8 mouse cellular contexts compared by ENCODE assay signal in genomic region chr7:90059629-90060301, GRCm38 (mm10).
DNase-seq lines count a peak whose midpoint lies in the region; ATAC-seq and TF ChIP-seq lines count a peak whose summit lies in the region.

No protein-coding gene starts in this region.

- 40% methylated on average over 6 of the region's 6 CpGs for WGBS in heart, postnatal 0 days
- WGBS in limb, embryonic 13.5 days, result 54% methylated on average over 6 of the region's 6 CpGs
- 84% methylated on average over 6 of the region's 6 CpGs for WGBS in forebrain, embryonic 13.5 days

- TF ChIP-seq CTCF in MEL (IDR thresholded peaks at IDR 0.05 in 2 of 3, conservative IDR thresholded peaks at IDR 0.05 in 1 of 3; ENCODE audit: control insufficient read depth in 1 of 3, insufficient read depth in 1 of 3, low read depth in 2 of 3, low read length in 3 of 3, poor library complexity in 1 of 3, severe bottlenecking in 1 of 3), result no peak
- TF ChIP-seq CTCF in heart, postnatal 0 days (IDR thresholded peaks at IDR 0.05; ENCODE audit: low read depth), result no peak

- H3K4me2 ChIP-seq in heart, postnatal 0 days (ENCODE audit: low read depth, low read length), result 0 out of 2 replicates have a peak overlapping the region, but pooled peaks have one; percentile 24
- H3K4me2 ChIP-seq in limb, embryonic 13.5 days (replicated peaks), result peak overlapping the region; percentile 41
- H3K4me2 ChIP-seq in forebrain, embryonic 13.5 days, result no peak overlapping the region

- no peak for TF ChIP-seq EP300 in MEL (IDR thresholded peaks at IDR 0.05; ENCODE audit: low read depth in 1 of 2, low read length in 2 of 2)
- no peak for TF ChIP-seq EP300 in heart, postnatal 0 days (IDR thresholded peaks at IDR 0.05; ENCODE audit: low read depth)

- peak; percentile 37 to 51 for DNase-seq in frontal cortex, postnatal 36 days (ENCODE audit: low spot score in 2 of 2)
- no peak for DNase-seq in frontal cortex, postnatal 14 days (ENCODE audit: low spot score in 2 of 2)
- peak; percentile 58 for DNase-seq in MEL (ENCODE audit: low read depth, low spot score)
- DNase-seq in heart, postnatal 0 days (ENCODE audit: low spot score), result no peak
- DNase-seq in cerebellum, postnatal 10 days, result no peak

- no peak for TF ChIP-seq POLR2A in MEL (IDR thresholded peaks at IDR 0.05; ENCODE audit: control insufficient read depth in 1 of 2, insufficient read depth in 1 of 2, low read depth in 1 of 2, low read length in 2 of 2, poor library complexity in 1 of 2)

- peak; percentile 41; the same call in 1 of the 2 replicates for ATAC-seq in heart, postnatal 0 days (ENCODE audit: insufficient read depth, low read depth)
- peak; percentile 86 for ATAC-seq in limb, embryonic 13.5 days (ENCODE audit: low FRiP score, low read depth)
- peak; percentile 72 for ATAC-seq in neutrophil, adult 5-6 weeks (ENCODE audit: extremely low read depth, insufficient number of reproducible peaks, low FRiP score, poor library complexity, severe bottlenecking)
- ATAC-seq in forebrain, embryonic 13.5 days, result no peak

- peaks cover 23 to 53% of the 10 kb centered on the region in 2 experiments for H3K4me1 ChIP-seq in MEL (ENCODE audit: control insufficient read depth in 1 of 2, insufficient read depth in 2 of 2, low read length in 2 of 2)
- peaks cover 15% of the 10 kb centered on the region for H3K4me1 ChIP-seq in heart, postnatal 0 days (ENCODE audit: control insufficient read depth, insufficient read depth)
- peaks cover 36% of the 10 kb centered on the region for H3K4me1 ChIP-seq in limb, embryonic 13.5 days
- no peaks in the 10 kb centered on the region for H3K4me1 ChIP-seq in forebrain, embryonic 13.5 days

- H3K27me3 ChIP-seq in MEL (ENCODE audit: control insufficient read depth in 1 of 2, insufficient read depth in 2 of 2, low read length in 2 of 2), result no peaks in the 10 kb centered on the region
- no peaks in the 10 kb centered on the region for H3K27me3 ChIP-seq in heart, postnatal 0 days (ENCODE audit: control insufficient read depth, insufficient read depth, low read length)
- no peaks in the 10 kb centered on the region for H3K27me3 ChIP-seq in limb, embryonic 13.5 days
- no peaks in the 10 kb centered on the region for H3K27me3 ChIP-seq in forebrain, embryonic 13.5 days

- H3K27ac ChIP-seq in MEL (ENCODE audit: control insufficient read depth, low read depth, low read length), result peak overlapping the region; percentile 70
- H3K27ac ChIP-seq in heart, postnatal 0 days (ENCODE audit: low read depth), result peak overlapping the region; percentile 64
- peak overlapping the region; percentile 73 for H3K27ac ChIP-seq in limb, embryonic 13.5 days
- H3K27ac ChIP-seq in forebrain, embryonic 13.5 days, result no peak overlapping the region

- peak overlapping the region; percentile 28 to 38; a peak in 3 of 4 replicates for H3K4me3 ChIP-seq in MEL (ENCODE audit: control insufficient read depth in 1 of 2, insufficient read depth in 1 of 2, low read depth in 2 of 2, low read length in 2 of 2)
- H3K4me3 ChIP-seq in heart, postnatal 0 days (ENCODE audit: low read depth, low read length), result no peak overlapping the region
- H3K4me3 ChIP-seq in limb, embryonic 13.5 days, result no peak overlapping the region
- no peak overlapping the region for H3K4me3 ChIP-seq in forebrain, embryonic 13.5 days

- peak overlapping the region; percentile 41 for H3K9ac ChIP-seq in MEL (ENCODE audit: control insufficient read depth, low read depth, low read length, poor library complexity, severe bottlenecking)
- H3K9ac ChIP-seq in heart, postnatal 0 days (replicated peaks; ENCODE audit: low read depth, low read length), result no peak overlapping the region
- no peak overlapping the region for H3K9ac ChIP-seq in limb, embryonic 13.5 days
- no peak overlapping the region for H3K9ac ChIP-seq in forebrain, embryonic 13.5 days

- no peak for TF ChIP-seq RAD21 in MEL (IDR thresholded peaks at IDR 0.05; ENCODE audit: low read depth, low read length)

- peaks cover 0 to 49% of the 10 kb centered on the region in 2 experiments; a peak in 2 of 4 replicates for H3K36me3 ChIP-seq in MEL (ENCODE audit: control insufficient read depth in 1 of 2, insufficient read depth in 2 of 2, low read length in 2 of 2)
- no peaks in the 10 kb centered on the region for H3K36me3 ChIP-seq in heart, postnatal 0 days (replicated peaks; ENCODE audit: control insufficient read depth, insufficient read depth, low read length)
- H3K36me3 ChIP-seq in limb, embryonic 13.5 days, result no peaks in the 10 kb centered on the region
- no peaks in the 10 kb centered on the region for H3K36me3 ChIP-seq in forebrain, embryonic 13.5 days (ENCODE audit: poor library complexity, severe bottlenecking)

- no peaks in the 10 kb centered on the region for H3K9me3 ChIP-seq in MEL (replicated peaks; ENCODE audit: insufficient read depth, low read length)
- H3K9me3 ChIP-seq in heart, postnatal 0 days (replicated peaks; ENCODE audit: control insufficient read depth, low read length), result no peaks in the 10 kb centered on the region
- H3K9me3 ChIP-seq in limb, embryonic 13.5 days, result no peaks in the 10 kb centered on the region
- H3K9me3 ChIP-seq in forebrain, embryonic 13.5 days (replicated peaks), result no peaks in the 10 kb centered on the region

- no peaks in the 10 kb centered on the region for H3K79me2 ChIP-seq in MEL (ENCODE audit: control insufficient read depth, insufficient read depth, low read length, poor library complexity)

TF ChIP-seq in MEL, 35 proteins besides CTCF, POLR2A, EP300 and RAD21:
- TF ChIP-seq TBP (IDR thresholded peaks at IDR 0.05; ENCODE audit: low read depth, low read length), result no peak
- no peak for TF ChIP-seq POLR2AphosphoS5 (IDR thresholded peaks at IDR 0.05; ENCODE audit: borderline replicate concordance, low read depth, low read length)
- 0 out of 2 replicates have a peak, but pooled peaks have one; percentile 2 for TF ChIP-seq ELF1 (IDR thresholded peaks at IDR 0.05; ENCODE audit: low read depth, low read length)

Comparison
In these comparisons a context has a peak if more than half of its experiments do, and no peak if none do; other contexts are left out.
1. DNase-seq: peak in frontal cortex, postnatal 36 days (2 of 2) and MEL (single experiment); none in frontal cortex, postnatal 14 days (0 of 2), heart, postnatal 0 days (single experiment) and cerebellum, postnatal 10 days (0 of 2).
2. H3K4me3 ChIP-seq: peak in MEL (2 of 2); none in heart, postnatal 0 days (single experiment), limb, embryonic 13.5 days (single experiment) and forebrain, embryonic 13.5 days (single experiment).